Mouse (Mus musculus): ENCODE results near the gene Nfix.
A peak's percentile ranks its signal among the peaks of the same experiment; 100 is the strongest.

The Nfix gene

DNA sequence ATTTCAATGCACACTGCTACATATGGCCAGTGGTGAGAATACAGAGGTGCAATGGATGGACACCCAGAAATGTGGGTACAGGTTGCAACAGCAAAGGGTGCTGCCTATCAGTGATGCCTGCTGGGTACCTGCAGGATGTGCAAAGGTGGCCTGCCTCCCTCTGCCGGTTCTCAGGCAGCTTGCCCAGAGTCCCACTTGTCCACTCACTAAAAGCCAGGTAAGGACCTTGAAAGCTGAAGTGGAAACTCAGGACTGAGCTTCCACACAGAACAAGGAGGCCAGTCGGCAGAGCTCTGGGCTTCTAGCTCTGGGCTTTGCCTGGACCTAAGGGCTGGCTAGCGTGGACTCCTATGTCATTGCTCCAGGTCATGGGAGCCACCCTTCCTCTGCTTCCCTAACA lies 88.8 kb downstream of the Nfix start:
- DNase-seq = no peak

GRCm38 (mm10) chr8:84709931-84710330 lies 90.2 kb downstream of the Nfix start:
- no peak for DNase-seq

DNA sequence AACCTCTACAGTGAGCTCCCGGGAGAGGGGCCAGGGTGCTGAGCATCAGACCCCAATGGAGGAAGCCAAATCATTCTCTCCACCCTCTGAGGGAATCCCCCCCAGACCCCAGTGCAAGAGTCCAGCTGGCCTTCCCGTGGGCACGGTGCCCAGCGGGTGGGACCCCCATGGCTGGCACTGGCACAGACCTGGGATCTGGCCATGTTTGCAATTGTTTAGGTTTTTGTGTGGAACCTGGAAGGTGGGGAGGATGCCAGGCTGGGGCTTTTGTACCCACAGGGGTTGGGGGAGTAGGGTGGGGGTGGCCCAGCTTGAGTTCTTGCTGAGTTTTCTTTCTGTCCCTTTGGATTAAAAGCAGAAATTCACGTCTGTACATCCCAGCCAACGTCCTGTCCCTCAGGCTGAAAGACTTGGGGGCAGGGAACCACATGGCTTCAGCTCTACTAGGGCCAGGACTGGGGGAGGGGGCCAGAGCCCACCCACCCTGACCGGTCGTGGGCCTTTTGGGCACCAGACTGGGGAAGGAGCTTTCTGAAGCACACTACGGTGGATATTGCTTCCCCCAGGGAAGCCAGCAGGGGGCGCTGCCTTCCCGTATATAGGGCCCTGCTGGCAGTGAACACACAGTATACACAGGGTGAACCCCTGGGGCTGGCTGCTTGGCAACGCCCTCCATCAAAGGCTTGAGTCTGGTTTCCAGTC lies 91.2 kb downstream of the Nfix start:
- DNase-seq = peak; percentile 70 to 83

DNA sequence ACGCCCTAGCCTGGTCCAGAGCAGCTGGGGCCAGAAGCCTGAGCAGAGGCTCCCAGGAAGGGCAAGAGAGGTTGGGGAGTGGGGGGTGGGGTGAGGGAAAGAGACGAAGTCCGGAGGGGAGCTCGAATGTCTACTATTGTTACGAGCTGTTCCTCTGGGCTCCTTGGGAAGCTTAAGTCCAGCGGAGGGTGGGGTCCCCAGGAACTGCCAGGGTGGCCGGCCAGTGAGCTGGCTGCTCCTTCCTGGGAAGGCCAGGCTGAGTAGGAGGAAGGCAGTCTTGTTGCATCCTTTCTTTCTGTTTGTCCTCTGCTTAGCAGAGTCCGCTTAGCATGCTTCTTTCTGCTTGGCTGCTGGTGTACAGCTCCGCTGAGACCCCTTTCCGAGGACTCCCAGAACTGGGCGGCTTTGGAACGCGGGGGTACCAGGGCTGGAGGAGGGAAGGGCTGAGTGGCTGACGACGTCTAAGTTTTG lies 92.0 kb downstream of the Nfix start:
- peak in 1 of 2 experiments; percentile 24 for DNase-seq

DNA sequence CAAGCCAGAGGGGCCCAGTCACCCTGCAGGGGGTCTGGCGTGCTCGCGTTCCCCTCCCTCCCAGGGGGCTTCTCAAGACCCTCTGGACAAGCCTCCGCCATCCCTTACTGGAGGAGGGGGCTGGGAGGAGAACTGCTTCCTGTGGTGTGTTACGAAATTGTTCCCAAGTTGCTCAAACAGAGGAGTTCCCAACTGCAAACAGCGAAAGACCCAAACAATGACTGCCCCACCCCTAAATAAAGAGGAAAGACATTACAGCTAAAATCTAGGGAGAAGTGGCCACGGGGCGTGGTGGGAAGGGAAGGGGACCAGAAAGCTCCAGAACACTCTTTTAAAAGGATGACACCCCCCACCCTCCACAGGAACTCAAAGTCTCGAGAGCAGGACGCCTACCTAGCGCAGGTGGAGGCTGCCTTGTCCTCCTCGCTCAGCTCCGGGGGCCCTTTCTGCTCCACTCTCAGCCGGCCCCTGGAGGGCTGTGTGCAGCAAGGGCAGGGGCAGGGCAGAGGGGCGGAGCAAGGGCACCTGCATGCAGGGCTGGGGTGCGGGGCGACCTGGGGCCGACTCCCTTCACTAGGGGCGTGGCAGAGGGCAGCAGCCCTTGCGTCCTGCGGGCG lies 92.8 kb downstream of the Nfix start:
- peak; percentile 70 for DNase-seq

DNA sequence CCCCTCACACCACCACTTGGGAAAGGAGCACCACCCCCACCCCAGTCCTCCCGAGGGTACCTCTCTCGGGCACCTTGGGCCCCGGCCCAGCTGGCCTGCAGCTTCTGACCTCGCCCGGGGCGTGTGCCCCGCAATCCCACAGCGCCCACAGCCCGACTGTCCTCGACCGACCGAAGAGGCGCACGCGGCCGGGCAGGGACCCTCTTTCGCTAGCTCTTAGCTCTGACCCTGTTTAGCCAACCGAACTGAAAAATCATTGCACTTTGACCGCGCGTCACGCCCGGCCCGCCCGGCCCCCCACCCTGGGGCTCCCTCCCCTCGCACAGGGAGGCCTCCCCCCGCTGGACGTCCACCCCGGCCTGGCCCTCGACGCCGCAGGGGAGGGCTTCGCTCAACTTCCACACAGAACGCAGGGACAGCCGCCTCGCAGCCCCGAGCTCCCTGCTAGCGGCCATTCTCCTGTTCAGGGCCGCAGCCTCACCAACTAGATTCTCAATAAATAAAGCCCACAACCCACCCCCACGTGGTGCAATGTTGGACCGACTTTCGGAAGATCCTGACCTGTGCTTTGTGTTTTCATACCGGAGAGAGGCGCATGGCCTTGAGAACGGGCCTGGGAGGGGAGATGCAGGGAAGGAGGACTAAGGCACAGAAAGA lies 93.4 kb downstream of the Nfix start:
- peak; percentile 30 to 35 for DNase-seq

DNA sequence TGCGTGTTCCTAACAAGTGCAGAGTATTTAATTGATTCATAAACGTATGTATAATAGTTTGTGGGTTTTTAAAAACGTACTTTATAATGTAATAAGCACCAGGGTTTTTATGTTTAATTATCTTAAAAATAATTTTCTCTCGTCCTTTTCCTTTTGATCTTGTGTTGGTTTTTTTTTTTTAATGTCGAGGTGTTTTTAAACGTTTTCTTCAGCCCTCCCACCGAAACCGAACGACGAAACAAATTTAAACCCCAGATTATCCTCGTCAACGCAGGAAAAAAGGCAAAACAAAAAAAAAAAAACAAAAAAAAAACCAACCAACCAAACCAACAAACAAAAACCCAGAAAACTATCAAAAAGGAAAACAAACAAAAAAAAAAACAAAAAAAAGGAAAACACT lies 94.2 kb downstream of the Nfix start:
- no peak for DNase-seq

GRCm38 (mm10) chr8:84704867-84705831 lies 95.0 kb downstream of the Nfix start:
- DNase-seq = peak; percentile 42 to 57

DNA sequence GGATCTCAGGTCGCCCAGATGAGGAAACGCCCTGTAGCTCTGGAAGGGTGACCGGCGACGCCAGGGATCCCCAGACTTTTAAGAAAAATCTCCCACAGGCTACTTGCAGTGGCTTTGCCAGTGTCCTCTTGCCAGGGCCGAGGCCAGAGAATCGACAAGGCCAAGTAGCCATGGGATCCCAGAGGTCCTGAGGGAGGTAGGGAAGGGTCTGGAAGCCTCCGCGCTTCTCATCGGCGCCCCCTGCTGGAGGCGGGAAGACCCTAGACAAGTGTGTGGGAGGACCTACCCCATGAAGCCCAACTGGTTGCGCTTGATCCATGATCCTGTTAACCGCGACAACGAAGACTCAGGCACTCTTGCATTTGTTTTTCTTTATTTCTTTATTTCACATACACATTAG lies 95.8 kb downstream of the Nfix start:
- DNase-seq = peak; percentile 67 to 86

DNA sequence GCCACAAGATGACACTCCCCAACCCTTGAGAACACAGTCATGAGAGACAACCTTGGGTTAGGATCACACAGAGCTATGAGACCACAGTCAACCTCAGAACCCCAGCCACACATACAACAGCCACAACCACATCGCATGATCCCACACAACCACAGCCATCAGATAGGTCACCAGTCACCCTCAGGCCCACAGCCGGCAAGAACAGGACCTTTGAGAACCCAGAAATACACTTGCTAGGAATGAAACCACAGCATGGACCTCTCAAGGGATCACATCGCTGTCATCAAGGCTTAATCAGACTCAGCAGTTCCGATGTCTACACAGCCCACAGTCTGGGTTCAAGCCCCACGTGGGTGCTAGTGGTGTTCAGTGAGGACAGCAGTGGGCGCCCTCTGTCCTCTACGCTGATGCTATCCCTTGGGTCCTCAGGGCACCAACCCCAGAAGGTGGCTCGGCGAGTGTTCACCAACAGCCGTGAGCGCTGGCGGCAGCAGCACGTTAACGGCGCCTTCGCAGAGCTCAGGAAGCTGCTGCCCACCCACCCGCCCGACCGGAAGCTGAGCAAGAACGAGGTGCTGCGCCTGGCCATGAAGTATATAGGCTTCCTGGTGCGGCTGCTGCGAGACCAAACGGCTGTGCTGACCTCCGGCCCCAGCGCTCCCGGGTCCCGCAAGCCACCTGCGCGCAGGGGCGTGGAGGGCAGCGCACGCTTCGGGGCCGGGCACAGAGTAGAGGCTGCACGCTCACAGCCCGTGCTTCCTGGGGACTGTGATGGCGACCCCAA lies 96.5 kb downstream of the Nfix start:
- DNase-seq = peak; percentile 42 to 51

- peak in 1 of 2 experiments; percentile 27 for DNase-seq
Measured at GRCm38 (mm10) chr8:84702963-84703465, 97.1 kb downstream of the Nfix start.

GRCm38 (mm10) chr8:84702561-84702960 lies 97.6 kb downstream of the Nfix start:
- peak in 1 of 2 experiments; percentile 20 for DNase-seq

DNA sequence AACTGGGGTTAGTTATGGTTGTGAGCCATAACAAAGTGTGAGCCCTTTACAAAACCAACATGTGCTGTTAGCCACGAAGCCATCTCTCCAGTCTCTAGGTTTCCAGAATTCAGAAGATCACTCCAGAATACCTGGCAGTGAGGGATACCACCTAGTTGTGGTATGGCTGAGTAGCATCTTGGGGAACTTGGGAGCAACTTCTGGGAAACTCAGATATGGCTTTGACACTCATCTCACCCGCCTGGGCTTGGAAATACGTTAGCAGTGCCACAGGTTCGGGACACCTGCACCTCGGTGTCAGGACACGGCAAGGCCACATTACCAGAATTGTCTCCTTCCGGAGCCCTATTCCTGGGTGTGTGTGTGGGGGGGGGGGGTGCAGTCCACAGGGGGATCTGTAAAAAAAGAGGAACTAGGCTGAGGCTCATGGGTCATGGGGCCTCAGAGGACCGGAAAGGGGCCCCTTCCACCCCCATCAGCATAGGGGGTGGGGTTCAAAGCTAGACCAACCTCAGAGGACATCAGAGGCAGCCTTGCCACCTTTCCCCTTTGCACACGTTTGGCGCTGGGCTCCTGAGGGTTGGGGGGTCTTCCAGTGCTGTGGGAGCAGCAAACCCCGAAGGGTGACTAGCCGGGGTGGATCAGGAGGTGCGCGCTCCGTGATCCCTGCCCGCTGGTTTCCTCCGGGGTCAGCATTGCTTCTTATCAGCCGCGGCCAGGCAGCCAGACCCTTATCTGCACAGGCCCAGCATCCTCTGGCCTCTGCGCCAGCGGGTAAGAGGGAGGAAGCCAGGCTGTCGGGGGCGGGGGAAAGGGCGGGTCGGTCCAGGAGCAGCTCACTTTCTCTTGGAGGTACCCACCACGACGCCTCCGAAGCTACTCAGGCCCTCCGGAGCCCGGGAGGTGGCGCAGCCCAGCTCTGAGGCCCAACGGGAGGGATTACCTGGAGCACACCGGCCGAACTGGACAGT lies 98.9 kb downstream of the Nfix start, which contains the start of gene Lyl1:
Lyl1 (plus strand) TSS at position 517 of the 971 bp plus-strand sequence.
- peak; percentile 66 to 74 for DNase-seq

- DNase-seq = peak in 1 of 2 experiments; percentile 25
Measured at GRCm38 (mm10) chr8:84700526-84700925, 99.6 kb downstream of the Nfix start.

DNA sequence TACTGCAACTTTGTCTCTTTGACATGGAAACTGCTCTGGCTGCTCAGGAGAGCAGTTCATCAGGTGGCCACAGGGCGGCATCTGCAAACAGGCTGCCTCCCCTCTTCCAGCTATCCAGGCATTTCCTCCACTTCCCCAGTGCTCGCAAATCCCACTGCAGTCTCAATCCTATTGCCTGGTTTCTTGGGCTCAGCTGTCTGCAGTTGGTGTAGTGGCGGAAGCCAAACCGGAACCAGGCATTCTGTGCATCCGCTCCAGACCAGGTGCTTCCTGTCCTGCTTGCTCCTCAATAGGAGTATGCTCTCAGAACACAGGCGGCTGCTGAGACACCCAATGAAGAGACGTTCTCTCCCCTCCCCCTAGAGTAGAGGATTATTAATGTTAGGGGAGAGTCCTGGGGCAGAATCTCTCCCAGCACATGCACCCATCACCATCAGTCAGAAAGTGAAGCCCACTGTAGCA lies 100.3 kb downstream of the Nfix start:
- DNase-seq = peak; percentile 56 to 57

DNA sequence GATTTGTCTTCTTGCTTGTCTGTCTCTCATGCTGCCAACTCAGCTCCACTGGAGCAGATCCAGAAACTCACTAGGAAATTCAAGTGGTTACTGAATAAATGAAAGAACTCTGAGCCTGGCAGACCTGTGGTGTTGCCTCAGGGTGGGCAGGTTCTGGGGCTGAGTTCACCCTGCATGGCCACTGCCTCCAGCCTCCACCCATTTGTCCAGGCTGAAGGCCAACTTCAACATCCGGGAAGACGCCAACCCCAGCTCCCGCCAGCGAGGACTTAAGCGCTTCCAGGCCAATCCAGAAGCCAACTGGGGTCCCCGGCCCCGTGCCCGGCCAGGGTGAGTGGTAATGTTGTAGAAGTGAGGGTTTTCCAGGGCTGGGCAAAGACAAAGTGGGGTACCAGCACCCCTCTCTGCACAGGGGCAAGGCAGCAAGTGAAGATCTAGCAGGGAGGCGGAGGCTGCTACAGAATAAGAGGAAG lies 101.2 kb downstream of the Nfix start:
- peak in 1 of 2 experiments; percentile 24 for DNase-seq

DNA sequence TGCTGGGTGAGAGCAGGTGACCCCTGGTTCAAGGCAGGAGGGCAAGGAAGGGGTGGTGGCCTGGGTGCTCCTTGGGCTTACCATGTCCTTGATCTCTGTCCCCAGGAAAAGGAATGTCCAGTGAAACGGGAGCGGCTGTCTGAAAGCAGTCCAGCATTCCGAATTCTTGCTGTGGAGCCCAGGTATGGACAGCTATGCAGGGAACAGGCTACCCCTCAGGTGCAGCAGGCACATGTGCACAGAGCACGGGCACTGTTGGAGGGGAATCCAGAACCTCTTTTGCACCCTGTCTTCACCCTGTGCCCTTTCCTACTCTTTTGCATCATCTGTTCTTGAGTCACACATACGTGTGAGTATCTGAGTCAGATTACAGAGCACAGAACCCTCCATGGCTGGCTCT lies 101.9 kb downstream of the Nfix start:
- no peak for DNase-seq

- peak in 1 of 2 experiments; percentile 46 for DNase-seq
Measured at GRCm38 (mm10) chr8:84697166-84698130, 102.7 kb downstream of the Nfix start.

- DNase-seq = no peak
Measured at GRCm38 (mm10) chr8:84695140-84695539, 105.0 kb downstream of the Nfix start.
